ENCODE assay signal across 8 mouse cellular contexts in the genomic region with DNA sequence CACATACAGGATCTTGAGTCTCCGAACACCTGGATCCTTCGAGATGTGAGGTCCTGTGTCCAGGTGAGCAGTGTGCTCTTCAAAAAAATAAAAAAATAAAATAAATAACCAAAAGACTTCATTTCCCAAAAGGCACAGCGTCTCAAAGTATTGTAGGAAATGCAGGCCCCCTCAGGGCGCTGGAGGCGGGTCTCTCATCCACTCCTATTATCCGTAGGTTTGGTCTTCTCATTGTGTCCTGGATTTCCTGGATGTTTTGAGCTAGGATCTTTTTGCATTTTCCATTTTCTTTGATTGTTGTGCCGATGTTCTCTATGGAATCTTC.
A peak's percentile ranks its signal among the peaks of the same experiment; 100 is the strongest.
DNase-seq lines count a peak whose midpoint lies in the region; ATAC-seq and TF ChIP-seq lines count a peak whose summit lies in the region.
"Not testable (repeated sequence)": the region's sequence is repeated elsewhere in the genome, so short reads cannot be mapped to it uniquely, and the experiment has no call there.

No protein-coding gene starts in this region.

- H3K36me3 ChIP-seq in forebrain, embryonic 14.5 days (ENCODE audit: control insufficient read depth, insufficient read depth, low read length); heart, postnatal 0 days (replicated peaks; ENCODE audit: control insufficient read depth, insufficient read depth, low read length); intestine, embryonic 15.5 days; liver, embryonic 13.5 days; lung, postnatal 0 days (ENCODE audit: insufficient read depth, low read length); midbrain, postnatal 0 days (ENCODE audit: insufficient read depth, low read length); stomach, embryonic 16.5 days (ENCODE audit: control insufficient read depth, insufficient read depth, low read length): not testable (repeated sequence)

- not testable (repeated sequence) for H3K4me1 ChIP-seq in forebrain, embryonic 14.5 days (ENCODE audit: control insufficient read depth, insufficient read depth, low read length); heart, postnatal 0 days (ENCODE audit: control insufficient read depth, insufficient read depth); intestine, embryonic 15.5 days (replicated peaks); liver, embryonic 13.5 days (replicated peaks); lung, postnatal 0 days (ENCODE audit: insufficient read depth, low read depth, low read length); midbrain, postnatal 0 days (ENCODE audit: insufficient read depth, low read length); stomach, embryonic 16.5 days (ENCODE audit: control insufficient read depth, insufficient read depth, low read length)

- not testable (repeated sequence) for DNase-seq in Patski (ENCODE audit: low read depth, low spot score); forebrain, embryonic 14.5 days (ENCODE audit: low spot score); heart, postnatal 0 days (ENCODE audit: low spot score); liver, embryonic 13.5 days; lung, postnatal 0 days (ENCODE audit: low spot score); midbrain, postnatal 0 days (ENCODE audit: low spot score)

- H3K9ac ChIP-seq in forebrain, embryonic 14.5 days (ENCODE audit: low read length); heart, postnatal 0 days (replicated peaks; ENCODE audit: low read depth, low read length); intestine, embryonic 15.5 days; liver, embryonic 13.5 days; lung, postnatal 0 days (replicated peaks; ENCODE audit: low read depth); midbrain, postnatal 0 days (replicated peaks; ENCODE audit: low read length, poor library complexity, severe bottlenecking); stomach, embryonic 16.5 days (ENCODE audit: low read length): not testable (repeated sequence)

- POLR2A ChIA-PET in Patski (lab: Charles Lee) = not testable (repeated sequence)

- in situ Hi-C loops in Patski (cut with MboI; ENCODE audit: low pct_unique_long_range_greater_than_20kb) = not testable (repeated sequence)

- H3K27me3 ChIP-seq in Patski; forebrain, embryonic 14.5 days (replicated peaks; ENCODE audit: control insufficient read depth, insufficient read depth, low read length); heart, postnatal 0 days (ENCODE audit: control insufficient read depth, insufficient read depth, low read length); intestine, embryonic 15.5 days (replicated peaks); liver, embryonic 13.5 days; lung, postnatal 0 days (replicated peaks; ENCODE audit: insufficient read depth, low read length); midbrain, postnatal 0 days (ENCODE audit: insufficient read depth, low read length); stomach, embryonic 16.5 days (ENCODE audit: control insufficient read depth, insufficient read depth, low read length): not testable (repeated sequence)

- not testable (repeated sequence) for H3K9me3 ChIP-seq in forebrain, embryonic 14.5 days (replicated peaks; ENCODE audit: control insufficient read depth, low read length); heart, postnatal 0 days (replicated peaks; ENCODE audit: control insufficient read depth, low read length); intestine, embryonic 15.5 days; liver, embryonic 13.5 days (replicated peaks); lung, postnatal 0 days (ENCODE audit: low read length); midbrain, postnatal 0 days (ENCODE audit: low read length); stomach, embryonic 16.5 days (replicated peaks; ENCODE audit: control insufficient read depth, low read length)

- not testable (repeated sequence) for TF ChIP-seq EP300 in heart, postnatal 0 days (IDR thresholded peaks at IDR 0.05; ENCODE audit: low read depth); lung, postnatal 0 days (IDR thresholded peaks at IDR 0.05)

- CTCF ChIA-PET in Patski (lab: Charles Lee) = not testable (repeated sequence)

- not testable (repeated sequence) for H3K4me3 ChIP-seq in forebrain, embryonic 14.5 days (ENCODE audit: low read depth, low read length); heart, postnatal 0 days (ENCODE audit: low read depth, low read length); intestine, embryonic 15.5 days (replicated peaks); liver, embryonic 13.5 days (replicated peaks); lung, postnatal 0 days (ENCODE audit: low read depth, low read length); midbrain, postnatal 0 days (ENCODE audit: low read depth, low read length); stomach, embryonic 16.5 days (replicated peaks; ENCODE audit: low read length)

- not testable (repeated sequence) for TF ChIP-seq CTCF in Patski (IDR thresholded peaks at IDR 0.05); heart, postnatal 0 days (IDR thresholded peaks at IDR 0.05; ENCODE audit: low read depth); lung, postnatal 0 days (IDR thresholded peaks at IDR 0.05); midbrain, postnatal 0 days (IDR thresholded peaks at IDR 0.05)

- 93% methylated on average over 4 of the region's 7 CpGs for WGBS in forebrain, embryonic 14.5 days
- WGBS in heart, postnatal 0 days = 94% methylated on average over 4 of the region's 7 CpGs
- 91% methylated on average over 4 of the region's 7 CpGs for WGBS in intestine, embryonic 15.5 days
- 74% methylated on average over 5 of the region's 7 CpGs for WGBS in liver, embryonic 13.5 days (ENCODE audit: insufficient replicate concordance)
- WGBS in lung, postnatal 0 days = 92% methylated on average over 4 of the region's 7 CpGs
- WGBS in midbrain, postnatal 0 days = 95% methylated on average over 4 of the region's 7 CpGs
- 89% methylated on average over 4 of the region's 7 CpGs for WGBS in stomach, embryonic 16.5 days

- not testable (repeated sequence) for H3K27ac ChIP-seq in forebrain, embryonic 14.5 days (ENCODE audit: low read depth, low read length); heart, postnatal 0 days (ENCODE audit: low read depth); intestine, embryonic 15.5 days; liver, embryonic 13.5 days; lung, postnatal 0 days (ENCODE audit: low read length); midbrain, postnatal 0 days (ENCODE audit: low read depth, low read length); stomach, embryonic 16.5 days (ENCODE audit: low read length)

- ATAC-seq in Patski = peak; percentile 51
- peak; percentile 57 for ATAC-seq in forebrain, embryonic 14.5 days
- peak; percentile 62; the same call in 1 of the 2 replicates for ATAC-seq in heart, postnatal 0 days (ENCODE audit: insufficient read depth, low read depth)
- ATAC-seq in intestine, embryonic 15.5 days = peak; percentile 71; the same call in 1 of the 2 replicates
- peak; percentile 73 for ATAC-seq in liver, embryonic 13.5 days (ENCODE audit: low read depth)
- peak; percentile 68 for ATAC-seq in lung, postnatal 0 days
- ATAC-seq in midbrain, postnatal 0 days (ENCODE audit: low FRiP score) = peak; percentile 52
- peak; percentile 79 for ATAC-seq in stomach, embryonic 16.5 days (ENCODE audit: insufficient read depth, low FRiP score)

- H3K4me2 ChIP-seq in forebrain, embryonic 14.5 days (ENCODE audit: low read length); heart, postnatal 0 days (ENCODE audit: low read depth, low read length); intestine, embryonic 15.5 days (replicated peaks); liver, embryonic 13.5 days; lung, postnatal 0 days (replicated peaks; ENCODE audit: low read depth, low read length); midbrain, postnatal 0 days (ENCODE audit: low read depth, low read length, poor library complexity, severe bottlenecking); stomach, embryonic 16.5 days (ENCODE audit: low read depth, low read length): not testable (repeated sequence)
